Mouse (Mus musculus) hindbrain, embryonic 14.5 days (tissue): ENCODE results near the gene Hormad2. TPM values are rescaled to one million over a fixed set of nuclear protein-coding genes. Genes with fewer than 3 reads are reported as not detected.

Experiments used
- ATAC-seq: fragments of 200-750 bp; cut with Nextera tagmentation; 2 replicates; pipeline ENCODE4 v1.8.0; 2017; ENCODE audit warnings: moderate number of reproducible peaks, mild to moderate bottlenecking, moderate TSS enrichment, moderate library complexity; ENCODE audit not compliant: low FRiP score
- DNase-seq: peaks from one replicate; pipeline ENCODE4 v3.0.0-alpha.2; 2015; ENCODE audit warnings: low spot score
- H3K27ac ChIP-seq: fragments of 300-500 bp; sonication (generic); 2 replicates; pipeline ENCODE4 v1.5.1; 2014; ENCODE audit warnings: mild to moderate bottlenecking, moderate library complexity
- H3K27me3 ChIP-seq: fragments of 300-500 bp; sonication (generic); 2 replicates; pipeline ENCODE4 v1.6.1; 2014; ENCODE audit warnings: mild to moderate bottlenecking, low read length, mixed read lengths; ENCODE audit not compliant: control insufficient read depth, insufficient read depth
- H3K36me3 ChIP-seq: fragments of 300-500 bp; sonication (generic); replicated peaks from 2 replicates; pipeline ENCODE4 v1.6.1; 2014; ENCODE audit not compliant: control insufficient read depth, insufficient read depth
- H3K4me1 ChIP-seq: fragments of 300-500 bp; sonication (generic); replicated peaks from 2 replicates; pipeline ENCODE4 v1.6.1; 2014; ENCODE audit warnings: antibody characterized with exemption, low read length, mixed read lengths; ENCODE audit not compliant: control insufficient read depth, insufficient read depth
- H3K4me2 ChIP-seq: fragments of 300-500 bp; sonication (generic); replicated peaks from 2 replicates; pipeline ENCODE4 v1.6.1; 2014; ENCODE audit warnings: mild to moderate bottlenecking, moderate library complexity
- H3K4me3 ChIP-seq: fragments of 300-500 bp; sonication (generic); replicated peaks from 2 replicates; pipeline ENCODE4 v1.5.1; 2014; ENCODE audit warnings: mild to moderate bottlenecking, low read length
- H3K9ac ChIP-seq: fragments of 300-500 bp; sonication (generic); 2 replicates; pipeline ENCODE4 v1.6.1; 2014
- H3K9me3 ChIP-seq: fragments of 300-500 bp; sonication (generic); 2 replicates; pipeline ENCODE4 v1.6.1; 2016; ENCODE audit warnings: low read length; ENCODE audit not compliant: control insufficient read depth
- WGBS: fragments of 180-500 bp; shearing (Covaris S2); extraction: QIAGEN DNeasy Blood & Tissue Kit; methylation state at CpG from one replicate; pipeline ENCODE4 v1.1.7; 2014; 5-methylcytosine and 5-hydroxymethylcytosine counted together
- polyA plus RNA-seq: library from polyadenylated mRNA; unstranded; fragments of >200 nt; fragmentation: Nextera tagmentation; extraction: Ambion mirVana; gene quantifications from 2 replicates; pipeline ENCODE4 v1.2.1, GENCODE M21; 2014

The Hormad2 gene
- polyA plus RNA-seq, 1 experiment from 2014 or later: 0.24 TPM

DNA sequence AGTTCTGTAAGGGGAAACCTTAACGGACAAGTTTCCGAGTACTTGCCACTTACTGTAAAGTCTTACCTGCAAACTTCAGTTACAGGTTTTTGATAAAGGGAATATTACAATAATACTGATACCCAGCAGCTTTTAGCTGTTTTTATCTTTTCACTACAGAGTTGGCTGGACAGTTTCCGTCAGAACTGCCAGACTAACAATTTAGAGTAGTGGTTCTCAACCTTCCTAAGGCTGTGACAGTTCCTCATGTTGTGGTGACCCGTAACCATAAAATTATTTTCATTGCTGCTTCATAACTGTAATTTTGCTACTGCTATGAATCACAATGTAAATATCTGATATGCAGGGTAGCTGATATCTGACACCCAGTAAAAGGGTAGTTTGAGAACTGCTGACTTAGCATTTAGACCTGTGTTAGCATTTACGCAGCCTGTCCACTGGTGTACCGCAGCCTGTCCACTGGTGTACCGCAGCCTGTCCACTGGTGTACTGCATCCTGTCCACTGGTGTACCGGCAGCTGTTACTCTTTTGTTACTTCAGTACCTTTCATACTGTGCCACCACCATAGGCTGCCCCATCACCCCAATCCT, 104.1 kb downstream of the Hormad2 start:
- 87% methylated on average over 8 of the region's 8 CpGs for WGBS
- Histone ChIP-seq H3K4me2 (no peak overlapping the region), H3K27ac (no peak overlapping the region), H3K4me3 (no peak overlapping the region), H3K9ac (no peak overlapping the region), H3K9me3 (no peaks in the 10 kb centered on the region), H3K27me3 (no peaks in the 10 kb centered on the region), H3K36me3 (no peaks in the 10 kb centered on the region), H3K4me1 (no peaks in the 10 kb centered on the region)
- DNase-seq (no peak), ATAC-seq (no peak)

DNA sequence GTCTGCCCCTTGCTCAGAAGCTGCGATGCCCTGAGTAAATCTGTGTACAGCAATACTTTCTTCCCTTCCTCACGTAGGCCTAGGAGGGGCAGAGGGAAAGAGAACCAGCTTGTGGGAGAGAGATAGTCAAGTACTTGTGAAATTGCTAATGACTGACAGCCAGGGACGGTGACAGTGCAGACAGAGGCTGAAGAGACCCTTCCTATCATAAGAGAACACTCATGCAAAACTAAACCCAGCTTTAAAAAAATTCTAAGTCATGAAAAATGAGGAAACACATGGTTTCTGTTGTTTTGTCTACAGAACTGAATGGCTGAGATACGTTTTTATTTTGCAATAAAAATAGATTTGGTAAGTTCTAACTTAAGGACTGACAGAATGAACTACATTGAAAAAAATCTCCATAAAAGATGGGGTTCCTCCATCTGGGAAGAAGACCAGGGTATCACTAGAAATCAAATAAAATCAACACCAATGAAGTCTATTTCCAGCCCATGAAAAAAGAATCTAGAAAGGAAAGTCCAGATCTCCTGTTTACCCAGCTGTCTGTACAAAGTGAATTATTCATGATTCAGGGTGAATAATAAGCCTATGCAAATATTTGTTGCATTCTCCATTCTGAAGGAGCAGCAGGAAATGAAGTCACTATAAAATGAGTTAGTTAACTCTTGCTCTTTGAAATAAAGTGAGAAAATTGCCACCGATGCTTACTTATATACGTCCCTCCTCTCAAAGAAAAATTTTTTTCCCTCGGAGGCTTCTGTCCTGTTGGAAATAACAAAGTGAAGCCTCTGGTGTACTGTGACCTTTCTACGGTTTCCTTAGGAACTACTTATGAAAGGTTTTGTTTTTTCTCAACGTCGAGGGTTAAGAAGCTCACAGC, 104.9 kb downstream of the Hormad2 start:
- no peak overlapping the region for H3K4me2 ChIP-seq
- ATAC-seq: no peak
- 61% methylated on average over 10 of the region's 10 CpGs for WGBS
- no peaks in the 10 kb centered on the region for H3K27me3 ChIP-seq
- H3K4me1 ChIP-seq: no peaks in the 10 kb centered on the region
- no peaks in the 10 kb centered on the region for H3K9me3 ChIP-seq
- no peak overlapping the region for H3K9ac ChIP-seq
- no peak for DNase-seq
- no peak overlapping the region for H3K27ac ChIP-seq
- H3K36me3 ChIP-seq: no peaks in the 10 kb centered on the region
- no peak overlapping the region for H3K4me3 ChIP-seq

DNA sequence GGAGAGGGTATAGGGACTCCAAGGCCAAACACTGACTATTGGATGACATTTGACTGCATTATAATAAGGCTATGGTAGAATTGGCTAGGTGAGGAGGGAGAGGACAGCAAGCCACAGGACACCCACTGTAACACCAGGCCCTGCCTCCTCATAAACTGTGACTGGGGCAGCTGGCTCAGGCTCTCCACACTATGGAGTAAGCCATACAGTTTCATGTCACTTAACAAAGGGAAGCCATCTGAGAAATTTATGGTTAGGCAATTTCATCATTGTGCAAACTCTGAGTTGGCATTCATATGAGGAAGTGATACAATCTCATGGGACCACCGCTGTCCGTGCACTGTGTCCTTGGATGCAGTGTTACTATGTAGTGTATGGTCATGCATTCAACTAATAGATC, 107.9 kb downstream of the Hormad2 start:
- 81% methylated on average over 2 of the region's 2 CpGs for WGBS
- no peak for ATAC-seq

DNA sequence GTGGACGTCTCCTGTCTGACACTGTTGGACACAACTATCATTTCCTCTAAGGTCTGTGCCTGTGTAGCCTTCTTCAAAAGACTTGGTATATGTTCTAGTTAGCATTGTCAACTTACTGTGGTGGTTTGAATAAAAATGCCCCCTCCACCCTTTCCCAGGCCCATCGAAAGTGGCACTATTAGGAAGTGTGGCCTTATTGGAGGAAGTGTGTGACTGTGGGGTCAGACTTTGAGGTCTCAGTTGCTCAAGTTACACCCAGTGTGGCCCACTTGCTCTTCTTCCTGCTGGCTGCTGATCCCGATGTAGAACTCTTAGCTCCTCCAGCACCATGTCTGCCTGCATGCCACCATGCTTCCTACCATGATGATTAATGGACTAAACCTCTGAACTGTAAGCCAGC, 112.7 kb downstream of the Hormad2 start:
- 82% methylated on average over 3 of the region's 3 CpGs for WGBS
- H3K27me3 ChIP-seq: no peaks in the 10 kb centered on the region
- H3K9ac ChIP-seq: no peak overlapping the region
- no peak overlapping the region for H3K4me2 ChIP-seq
- H3K4me3 ChIP-seq: no peak overlapping the region
- H3K27ac ChIP-seq: no peak overlapping the region
- no peaks in the 10 kb centered on the region for H3K9me3 ChIP-seq
- H3K36me3 ChIP-seq: no peaks in the 10 kb centered on the region
- ATAC-seq: no peak
- no peaks in the 10 kb centered on the region for H3K4me1 ChIP-seq
- DNase-seq: no peak

More for the DNA sequence above, 107.9 kb downstream of the Hormad2 start:
- Histone ChIP-seq H3K4me1 (no peaks in the 10 kb centered on the region), H3K4me2 (no peak overlapping the region), H3K9ac (no peak overlapping the region), H3K4me3 (no peak overlapping the region), H3K36me3 (no peaks in the 10 kb centered on the region), H3K27ac (no peak overlapping the region), H3K27me3 (no peaks in the 10 kb centered on the region), H3K9me3 (no peaks in the 10 kb centered on the region)
- no peak for DNase-seq

DNA sequence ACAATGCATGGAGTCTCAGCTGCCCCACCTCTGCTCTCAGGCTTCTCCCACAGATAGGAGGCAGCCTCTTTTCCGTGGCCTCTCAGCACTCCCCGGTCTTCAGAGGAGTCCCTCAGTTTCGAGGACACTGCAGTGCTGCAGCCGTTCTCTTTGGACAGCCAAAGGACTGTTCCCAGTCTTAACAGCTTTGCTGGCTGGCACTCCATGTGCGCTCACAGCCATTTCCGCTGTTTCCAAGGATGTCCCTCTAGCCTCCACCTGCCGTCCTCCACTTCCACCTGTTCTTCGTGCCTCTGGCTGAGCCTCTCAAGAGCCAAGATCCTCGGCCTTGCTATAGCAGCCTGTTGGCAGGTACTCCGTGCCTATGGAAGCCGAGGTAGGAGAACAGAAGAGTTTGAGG, 117.4 kb downstream of the Hormad2 start:
- WGBS: 73% methylated on average over 11 of the region's 11 CpGs
- no peak overlapping the region for H3K4me2 ChIP-seq

DNA sequence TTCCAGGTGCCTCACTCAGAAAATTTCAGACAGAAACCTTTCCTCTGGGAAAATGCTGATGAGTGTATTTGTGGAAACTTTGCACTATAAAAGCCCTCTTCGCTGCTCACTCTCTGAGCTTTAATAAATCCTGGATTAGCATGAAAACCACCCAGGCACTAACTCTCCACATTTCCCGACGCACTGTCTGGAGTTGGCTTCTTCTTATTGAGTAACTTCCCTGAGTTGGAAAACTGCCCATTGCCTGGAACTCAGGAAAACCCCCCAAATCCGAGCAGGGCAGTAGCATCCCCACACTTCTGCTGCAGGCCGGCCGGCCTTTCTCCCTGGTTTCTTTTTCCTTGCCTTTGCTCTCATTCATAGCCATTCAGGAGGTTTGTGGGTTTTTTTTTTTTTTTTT, 118.0 kb downstream of the Hormad2 start:
- no peak overlapping the region for H3K4me2 ChIP-seq
- no peak overlapping the region for H3K4me3 ChIP-seq
- WGBS: 56% methylated on average over 6 of the region's 6 CpGs
- no peak for ATAC-seq
- no peaks in the 10 kb centered on the region for H3K36me3 ChIP-seq
- H3K27me3 ChIP-seq: no peaks in the 10 kb centered on the region
- H3K4me1 ChIP-seq: no peaks in the 10 kb centered on the region
- H3K9me3 ChIP-seq: no peaks in the 10 kb centered on the region
- no peak overlapping the region for H3K27ac ChIP-seq
- no peak overlapping the region for H3K9ac ChIP-seq
- DNase-seq: no peak

More for the DNA sequence above, 117.4 kb downstream of the Hormad2 start:
- DNase-seq (no peak), ATAC-seq (no peak)
- Histone ChIP-seq H3K27ac (no peak overlapping the region), H3K9me3 (no peaks in the 10 kb centered on the region), H3K9ac (no peak overlapping the region), H3K36me3 (no peaks in the 10 kb centered on the region), H3K4me3 (no peak overlapping the region), H3K27me3 (no peaks in the 10 kb centered on the region), H3K4me1 (no peaks in the 10 kb centered on the region)

DNA sequence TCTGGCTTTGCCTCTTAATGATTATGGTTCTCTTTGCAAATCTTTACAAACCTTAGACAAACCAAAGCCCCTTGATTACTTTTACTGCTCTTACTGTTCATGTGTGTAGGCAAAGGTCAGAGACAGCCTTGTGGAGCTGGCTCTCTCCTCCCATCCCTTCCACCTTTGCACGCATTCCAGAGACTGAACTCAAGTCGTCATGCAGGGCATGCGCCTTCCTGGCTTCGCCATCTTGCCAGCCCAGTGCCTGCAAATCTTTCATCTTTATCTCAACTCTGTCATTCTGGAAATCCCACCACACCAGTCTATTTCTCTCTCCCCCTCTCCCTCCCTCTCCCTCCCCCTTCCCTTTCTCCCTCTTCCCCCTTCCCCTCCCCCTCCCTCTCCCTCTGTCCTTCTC, 120.0 kb downstream of the Hormad2 start:
- 61% methylated on average over 4 of the region's 4 CpGs for WGBS
- ATAC-seq (no peak), DNase-seq (no peak)
- Histone ChIP-seq H3K4me2 (no peak overlapping the region), H3K27ac (no peak overlapping the region), H3K36me3 (no peaks in the 10 kb centered on the region), H3K27me3 (no peaks in the 10 kb centered on the region), H3K4me3 (no peak overlapping the region), H3K9ac (no peak overlapping the region), H3K9me3 (no peaks in the 10 kb centered on the region), H3K4me1 (no peaks in the 10 kb centered on the region)

DNA sequence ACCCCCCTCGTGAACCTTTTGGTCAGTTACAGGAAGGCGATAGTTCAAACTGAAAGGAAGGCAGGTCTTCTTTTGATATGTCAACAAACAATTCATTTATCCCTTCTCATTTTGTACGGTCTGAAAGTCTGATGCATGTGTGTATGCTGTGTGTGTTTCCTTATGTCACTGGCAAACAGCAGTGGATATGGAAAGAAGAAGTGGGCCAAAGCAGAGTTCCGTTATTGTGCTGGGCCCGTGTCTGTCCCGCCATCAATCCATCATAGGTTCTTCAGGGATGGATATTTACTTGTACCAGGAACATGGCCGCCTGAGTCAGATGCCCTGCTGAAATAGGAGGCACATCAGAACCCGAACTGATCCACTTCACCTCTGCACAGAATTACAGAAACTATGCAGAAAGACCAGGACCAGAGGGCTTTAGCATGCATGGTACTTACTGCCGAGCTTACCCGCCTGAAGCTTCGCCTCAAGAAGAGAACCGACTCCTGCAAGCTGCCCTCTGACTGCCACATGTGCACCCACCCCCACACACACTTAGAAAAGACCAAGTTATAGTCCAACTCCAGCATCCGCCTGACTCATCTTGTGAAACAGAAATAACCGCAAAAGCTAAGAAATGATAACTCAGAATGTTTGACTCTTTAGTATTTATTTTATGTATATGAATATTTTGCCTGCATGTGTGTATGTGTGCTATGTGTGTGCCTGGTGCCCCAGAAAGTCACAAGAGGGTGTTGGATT, 121.5 kb downstream of the Hormad2 start:
- ATAC-seq: no peak
- WGBS: 94% methylated on average over 14 of the region's 14 CpGs

DNA sequence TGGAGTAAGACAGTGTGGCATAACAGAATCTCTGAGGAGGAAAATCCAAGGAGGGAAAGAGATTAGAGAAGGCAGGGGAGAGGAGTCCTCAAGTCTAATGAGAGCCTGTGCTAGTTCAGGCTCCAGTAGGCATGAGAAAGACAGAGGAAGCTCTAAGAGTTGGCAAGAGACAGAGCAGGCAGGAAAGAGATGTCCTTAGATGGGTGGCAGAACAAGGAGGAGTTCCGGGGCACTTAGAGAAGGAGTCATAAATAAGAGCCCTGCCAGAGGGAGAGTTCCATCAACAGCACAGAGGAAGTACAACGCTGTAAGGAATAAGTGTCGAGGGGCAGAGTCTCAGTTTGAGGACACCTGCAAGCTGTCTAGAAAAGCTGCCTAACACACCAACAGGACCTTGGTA, 122.9 kb downstream of the Hormad2 start:
- Histone ChIP-seq H3K4me3 (no peak overlapping the region), H3K4me2 (no peak overlapping the region), H3K36me3 (no peaks in the 10 kb centered on the region), H3K9me3 (no peaks in the 10 kb centered on the region), H3K27me3 (no peaks in the 10 kb centered on the region), H3K4me1 (no peaks in the 10 kb centered on the region), H3K9ac (no peak overlapping the region), H3K27ac (no peak overlapping the region)
- DNase-seq: no peak
- ATAC-seq: no peak
- WGBS: 92% methylated on average over 3 of the region's 3 CpGs

More for the DNA sequence above, 121.5 kb downstream of the Hormad2 start:
- Histone ChIP-seq H3K4me1 (no peaks in the 10 kb centered on the region), H3K36me3 (no peaks in the 10 kb centered on the region), H3K27me3 (no peaks in the 10 kb centered on the region), H3K9ac (no peak overlapping the region), H3K9me3 (no peaks in the 10 kb centered on the region), H3K4me2 (no peak overlapping the region), H3K4me3 (no peak overlapping the region), H3K27ac (no peak overlapping the region)
- no peak for DNase-seq
